ENCODE assay signal across 13 mouse cellular contexts in the genomic region with DNA sequence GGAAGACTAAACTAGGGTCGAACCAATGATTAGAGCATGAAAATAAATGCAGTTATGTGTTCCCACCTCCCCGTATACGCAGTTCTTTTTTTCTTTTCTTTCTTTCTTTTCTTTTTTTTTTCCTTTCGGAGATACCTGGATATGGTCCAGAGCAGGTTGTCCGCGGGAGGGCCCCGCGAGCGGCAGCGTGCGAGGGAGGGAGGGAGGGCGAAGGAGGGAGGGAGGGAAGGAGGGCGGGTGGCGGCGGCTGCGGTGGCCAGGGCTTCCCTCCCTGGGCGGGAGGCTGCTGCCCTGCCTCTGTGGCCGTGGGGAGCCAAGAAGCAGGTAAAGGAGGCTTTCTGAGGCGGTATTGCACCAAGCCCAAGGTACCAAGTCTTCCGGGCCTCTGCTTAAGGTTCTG. TPM values are rescaled to one million over a fixed set of nuclear protein-coding genes. Genes with fewer than 3 reads are reported as not detected.
DNase-seq lines count a peak whose midpoint lies in the region; ATAC-seq and TF ChIP-seq lines count a peak whose summit lies in the region.
"Had no signal": no experiment of that assay in that cellular context is flagged by ENCODE, and none has a peak within 500 bp of the region (broad histone marks: within the 10 kb centered on the region; RNA-seq: fewer than 3 reads in every experiment).

A gene (plus strand): TSS at position 269 of the 400 bp plus-strand sequence.

- no peak for TF ChIP-seq CTCF in spleen, adult 2 months (IDR thresholded peaks at IDR 0.05; ENCODE audit: extremely low read depth, insufficient read depth, insufficient read length, insufficient replicate concordance)

- no peak for ATAC-seq in heart, embryonic 11.5 days (replicated peaks; ENCODE audit: insufficient number of reproducible peaks, low FRiP score, low TSS enrichment)
- ATAC-seq in limb, embryonic 13.5 days (ENCODE audit: low FRiP score, low read depth) = no peak
- no peak for ATAC-seq in stomach, embryonic 16.5 days (ENCODE audit: insufficient read depth, low FRiP score)

- H3K36me3 ChIP-seq in heart, embryonic 11.5 days (ENCODE audit: control insufficient read depth, insufficient read depth, low read length) = no peaks in the 10 kb centered on the region
- H3K36me3 ChIP-seq in spleen, adult 2 months (ENCODE audit: control insufficient read depth, insufficient read depth, low read length) = no peaks in the 10 kb centered on the region
- no peaks in the 10 kb centered on the region for H3K36me3 ChIP-seq in limb, embryonic 13.5 days
- H3K36me3 ChIP-seq in stomach, embryonic 16.5 days (ENCODE audit: control insufficient read depth, insufficient read depth, low read length) = no peaks in the 10 kb centered on the region

- no peaks in the 10 kb centered on the region for H3K9me3 ChIP-seq in heart, embryonic 11.5 days (replicated peaks; ENCODE audit: control insufficient read depth, low read length)
- H3K9me3 ChIP-seq in limb, embryonic 13.5 days = no peaks in the 10 kb centered on the region
- H3K9me3 ChIP-seq in stomach, embryonic 16.5 days (replicated peaks; ENCODE audit: control insufficient read depth, low read length) = no peaks in the 10 kb centered on the region

- peak within 1 kb of the TSS; percentile 45 for H3K4me2 ChIP-seq in heart, embryonic 11.5 days
- H3K4me2 ChIP-seq in limb, embryonic 13.5 days (replicated peaks) = peak within 1 kb of the TSS; percentile 59
- H3K4me2 ChIP-seq in stomach, embryonic 16.5 days (ENCODE audit: low read depth, low read length) = peak within 1 kb of the TSS; percentile 27; the same call in 1 of the 2 replicates

- intact Hi-C loops in heart, postnatal 36 days (cut with DNase I) = no loop called here

- H3K9ac ChIP-seq in heart, embryonic 11.5 days (ENCODE audit: low read depth, low read length) = no peak within 1 kb of the TSS
- peak within 1 kb of the TSS; percentile 60 for H3K9ac ChIP-seq in limb, embryonic 13.5 days
- no peak within 1 kb of the TSS for H3K9ac ChIP-seq in stomach, embryonic 16.5 days (ENCODE audit: low read length)

- H3K4me1 ChIP-seq in heart, embryonic 11.5 days (ENCODE audit: control insufficient read depth, insufficient read depth, low read length) = 0 out of 2 replicates have a peak, but pooled peaks cover 3% of the 10 kb centered on the region
- peaks cover 9% of the 10 kb centered on the region; the same call in 1 of the 2 replicates for H3K4me1 ChIP-seq in spleen, adult 2 months (ENCODE audit: control insufficient read depth, insufficient read depth, insufficient read length)
- peaks cover 28% of the 10 kb centered on the region for H3K4me1 ChIP-seq in limb, embryonic 13.5 days
- H3K4me1 ChIP-seq in stomach, embryonic 16.5 days (ENCODE audit: control insufficient read depth, insufficient read depth, low read length) = 0 out of 2 replicates have a peak, but pooled peaks cover 3% of the 10 kb centered on the region

- peak within 1 kb of the TSS; percentile 26; the same call in 1 of the 2 replicates for H3K4me3 ChIP-seq in heart, embryonic 11.5 days (ENCODE audit: low read depth, low read length)
- H3K4me3 ChIP-seq in spleen, adult 2 months (ENCODE audit: extremely low read depth, insufficient read depth, insufficient read length) = peak within 1 kb of the TSS; percentile 42
- H3K4me3 ChIP-seq in limb, embryonic 13.5 days = peak within 1 kb of the TSS; percentile 38
- H3K4me3 ChIP-seq in stomach, embryonic 16.5 days (replicated peaks; ENCODE audit: low read length) = peak within 1 kb of the TSS; percentile 25

- no peak within 1 kb of the TSS for H3K27ac ChIP-seq in heart, embryonic 11.5 days (ENCODE audit: low read depth, low read length)
- H3K27ac ChIP-seq in spleen, adult 2 months (ENCODE audit: insufficient read depth, low read length) = no peak within 1 kb of the TSS
- peak within 1 kb of the TSS; percentile 39; the same call in 1 of the 2 replicates for H3K27ac ChIP-seq in limb, embryonic 13.5 days
- no peak within 1 kb of the TSS for H3K27ac ChIP-seq in stomach, embryonic 16.5 days (ENCODE audit: low read length)

- 0% methylated on average over 11 of the region's 20 CpGs for WGBS in heart, embryonic 11.5 days (ENCODE audit: insufficient replicate concordance)
- WGBS in spleen, adult 2 months = 3% methylated on average over 19 of the region's 20 CpGs
- 1% methylated on average over 18 of the region's 20 CpGs for WGBS in limb, embryonic 13.5 days
- WGBS in stomach, embryonic 16.5 days = 2% methylated on average over 20 of the region's 20 CpGs

- peaks cover 98% of the 10 kb centered on the region for H3K27me3 ChIP-seq in heart, embryonic 11.5 days (ENCODE audit: control insufficient read depth, insufficient read depth, low read length)
- H3K27me3 ChIP-seq in spleen, adult 2 months (ENCODE audit: control insufficient read depth, insufficient read depth, low read length) = peaks cover 46% of the 10 kb centered on the region
- H3K27me3 ChIP-seq in limb, embryonic 13.5 days = peaks cover 100% of the 10 kb centered on the region
- peaks cover 90% of the 10 kb centered on the region for H3K27me3 ChIP-seq in stomach, embryonic 16.5 days (ENCODE audit: control insufficient read depth, insufficient read depth, low read length)

- DNase-seq in heart, postnatal 36 days = no peak
- DNase-seq in spleen, adult 2 months (ENCODE audit: low read depth in 1 of 2, low spot score in 2 of 2) = no peak
- DNase-seq in spleen, postnatal 4 days (ENCODE audit: low spot score in 2 of 2) = no peak
- DNase-seq in left cerebral cortex, adult 11 months (ENCODE audit: low spot score) = no peak
- DNase-seq in embryo, embryonic 10.5 days (ENCODE audit: low spot score) = no peak
- DNase-seq: adrenal gland, adult 2 months; lung, postnatal 4 days had no signal

- no peak for TF ChIP-seq POLR2A in spleen, adult 2 months (IDR thresholded peaks at IDR 0.05; ENCODE audit: low read depth, low read length)

RNA-seq across cellular contexts. Expression of the gene that starts here (rescaled TPM):
- polyA plus RNA-seq in heart, embryonic 11.5 days (2014; fragmentation: Nextera tagmentation; extraction: Ambion mirVana) = not detected in 2 replicates
- not detected for total RNA-seq in heart, postnatal 36 days (2021)
- polyA plus RNA-seq in spleen, adult 2 months (2012; rRNA removed) = 0.05 TPM in 1 of 2 replicates, not detected in the other
- 1.7 and 2.1 TPM in 2 replicates for polyA plus RNA-seq in limb, embryonic 13.5 days (2015; fragmentation: Nextera tagmentation; extraction: Ambion mirVana)
- polyA plus RNA-seq in stomach, embryonic 16.5 days (2015; fragmentation: Nextera tagmentation; extraction: Ambion mirVana) = not detected in 2 replicates
- total RNA-seq: common myeloid progenitor, adult 5-6 weeks had no signal
- polyA plus RNA-seq: inflammation-experienced regulatory T-cells, adult 6 months; stomach, embryonic 14.5 days had no signal
